ENCODE assay signal across 19 mouse cellular contexts in genomic region chr3:97062814-97063213, GRCm38 (mm10).
DNase-seq lines count a peak whose midpoint lies in the region; ATAC-seq and TF ChIP-seq lines count a peak whose summit lies in the region.
"Had no signal": no experiment of that assay in that cellular context is flagged by ENCODE, and none has a peak within 500 bp of the region (broad histone marks: within the 10 kb centered on the region; RNA-seq: fewer than 3 reads in every experiment).

No protein-coding gene starts in this region.

- no peaks in the 10 kb centered on the region for H3K9me3 ChIP-seq in heart, embryonic 10.5 days
- H3K9me3 ChIP-seq: embryonic facial prominence, embryonic 12.5 days; hindbrain, embryonic 12.5 days had no signal

- intact Hi-C loops in gastrocnemius, adult 2 months (cut with DNase I): no loop called here
- intact Hi-C loops in heart, postnatal 10 days (cut with DNase I): no loop called here

- no peak for ATAC-seq in megakaryocyte progenitor cell, adult 5-6 weeks (replicated peaks; ENCODE audit: poor library complexity)
- ATAC-seq: forebrain, postnatal 0 days; inflammation-experienced regulatory T-cells, adult 6 months had no signal

- TF ChIP-seq CTCF in gastrocnemius, adult 2 months (IDR thresholded peaks at IDR 0.05): no peak

- WGBS in heart, embryonic 10.5 days: 33% methylated on average over 5 of the region's 5 CpGs

- peaks cover 28% of the 10 kb centered on the region for H3K4me1 ChIP-seq in heart, embryonic 10.5 days
- H3K4me1 ChIP-seq: embryonic facial prominence, embryonic 12.5 days; hindbrain, embryonic 12.5 days had no signal

- H3K4me3 ChIP-seq in gastrocnemius, adult 2 months: no peak overlapping the region
- no peak overlapping the region for H3K4me3 ChIP-seq in heart, embryonic 10.5 days
- H3K4me3 ChIP-seq: embryonic facial prominence, embryonic 12.5 days; hindbrain, embryonic 12.5 days had no signal

- DNase-seq in gastrocnemius, adult 2 months: peak; percentile 34
- DNase-seq in gastrocnemius, postnatal 4 days (ENCODE audit: low spot score in 2 of 2): no peak
- DNase-seq in heart, embryonic 10.5 days (ENCODE audit: low spot score): peak; percentile 94
- peak; percentile 78 to 81 for DNase-seq in heart, postnatal 10 days
- DNase-seq in cerebellum, adult 8-10 months: no peak
- no peak for DNase-seq in layer of hippocampus, postnatal 36 days
- DNase-seq: cerebellum, adult 11-12 months; forebrain, postnatal 0 days; gastrocnemius, postnatal 14 days; kidney, adult 8-10 months; kidney, postnatal 25 days; midbrain, embryonic 14.5 days; right cerebral cortex, postnatal 4 days; thymus, postnatal 36 days had no signal

- no peaks in the 10 kb centered on the region for H3K27me3 ChIP-seq in heart, embryonic 10.5 days (ENCODE audit: insufficient read depth, poor library complexity, severe bottlenecking)
- H3K27me3 ChIP-seq: embryonic facial prominence, embryonic 12.5 days; hindbrain, embryonic 12.5 days had no signal

- H3K36me3 ChIP-seq in heart, embryonic 10.5 days: no peaks in the 10 kb centered on the region
- H3K36me3 ChIP-seq: embryonic facial prominence, embryonic 12.5 days; hindbrain, embryonic 12.5 days had no signal

- H3K27ac ChIP-seq in gastrocnemius, adult 2 months: peak overlapping the region; percentile 88
- H3K27ac ChIP-seq in heart, embryonic 10.5 days: peak overlapping the region; percentile 80
- H3K27ac ChIP-seq: embryonic facial prominence, embryonic 12.5 days; hindbrain, embryonic 12.5 days; liver, embryonic 14.5 days had no signal

Comparison
In these comparisons a context has a peak if more than half of its experiments do, and no peak if none do; other contexts are left out.
1. DNase-seq: peak in gastrocnemius, adult 2 months (single experiment), heart, embryonic 10.5 days (single experiment) and heart, postnatal 10 days (2 of 2); none in gastrocnemius, postnatal 4 days (0 of 2), cerebellum, adult 8-10 months (single experiment) and layer of hippocampus, postnatal 36 days (0 of 2).